Mouse (Mus musculus) kidney, postnatal 10 days (tissue): Measurements from ENCODE around the gene Smad1.
"Not testable (repeated sequence)": the region's sequence is repeated elsewhere in the genome, so short reads cannot be mapped to it uniquely, and the experiment has no call there.

Source experiments
- DNase-seq: peaks from one replicate; pipeline ENCODE4 v3.0.0; 2021; ENCODE audit warnings: mixed read lengths

Gene Smad1

DNA sequence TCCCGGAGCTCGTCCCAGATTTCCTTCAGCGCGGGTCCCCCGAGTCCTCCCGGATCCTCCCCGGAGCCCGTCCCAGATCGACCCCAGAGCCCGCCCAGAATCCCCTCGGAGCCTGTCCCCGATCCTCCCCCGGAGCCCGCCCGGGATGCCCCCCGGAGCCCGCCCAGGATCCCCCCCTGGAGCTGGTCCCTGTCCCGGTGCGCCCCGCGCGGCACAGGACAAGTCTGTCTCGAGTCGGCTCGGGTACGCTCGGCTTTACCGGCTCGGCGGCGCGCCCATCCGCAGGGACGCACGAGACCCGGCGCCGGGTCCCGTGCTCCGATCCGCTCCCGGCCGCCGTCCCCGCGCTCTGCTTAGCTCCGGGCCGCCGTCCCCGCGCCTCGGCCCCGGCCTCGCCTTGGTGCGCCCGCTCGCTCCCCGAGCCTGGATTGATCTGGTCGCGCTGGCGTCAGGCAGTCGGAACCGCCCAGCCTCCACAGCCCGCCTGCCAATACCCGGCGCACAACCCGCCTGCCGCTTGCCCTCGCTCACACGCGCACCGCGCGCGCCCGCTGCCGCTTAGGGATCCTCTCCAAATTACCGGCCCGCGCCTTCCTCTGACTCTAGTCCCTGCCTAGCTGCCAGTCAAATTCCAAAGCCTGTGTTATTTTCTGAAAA, at the start of gene Smad1:
Smad1 (minus strand) TSS at position 525 of the 657 bp plus-strand sequence.
- DNase-seq = peak; percentile 97

DNA sequence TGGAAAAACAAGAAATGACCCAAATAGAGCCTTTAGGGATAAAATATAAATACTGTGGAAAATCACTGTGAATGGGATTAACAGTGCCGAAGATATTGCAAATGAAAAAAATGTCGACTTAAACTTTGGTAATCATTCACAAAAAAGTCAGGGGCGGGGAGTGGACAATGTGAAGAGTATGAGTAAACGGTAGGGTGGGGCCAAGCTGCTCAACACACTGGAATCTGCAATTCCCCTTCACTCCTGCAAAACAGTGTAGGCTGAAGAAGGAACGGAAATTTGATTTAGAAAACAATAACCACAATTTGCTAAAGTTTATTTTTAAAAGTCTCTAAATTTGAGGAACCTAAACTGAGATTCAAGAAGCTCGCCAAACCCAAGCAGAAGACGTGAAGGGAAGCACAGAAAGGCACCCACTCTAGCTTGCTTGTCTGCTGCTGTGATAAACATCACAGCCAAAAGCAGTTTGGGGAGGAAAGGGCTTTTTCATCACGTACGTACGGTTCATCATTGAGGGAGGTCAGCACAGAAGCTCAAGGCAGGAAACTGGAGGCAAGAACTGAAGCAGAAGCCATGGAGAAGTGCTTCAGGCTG, 48.0 kb upstream of the Smad1 start:
- DNase-seq = no peak

DNA sequence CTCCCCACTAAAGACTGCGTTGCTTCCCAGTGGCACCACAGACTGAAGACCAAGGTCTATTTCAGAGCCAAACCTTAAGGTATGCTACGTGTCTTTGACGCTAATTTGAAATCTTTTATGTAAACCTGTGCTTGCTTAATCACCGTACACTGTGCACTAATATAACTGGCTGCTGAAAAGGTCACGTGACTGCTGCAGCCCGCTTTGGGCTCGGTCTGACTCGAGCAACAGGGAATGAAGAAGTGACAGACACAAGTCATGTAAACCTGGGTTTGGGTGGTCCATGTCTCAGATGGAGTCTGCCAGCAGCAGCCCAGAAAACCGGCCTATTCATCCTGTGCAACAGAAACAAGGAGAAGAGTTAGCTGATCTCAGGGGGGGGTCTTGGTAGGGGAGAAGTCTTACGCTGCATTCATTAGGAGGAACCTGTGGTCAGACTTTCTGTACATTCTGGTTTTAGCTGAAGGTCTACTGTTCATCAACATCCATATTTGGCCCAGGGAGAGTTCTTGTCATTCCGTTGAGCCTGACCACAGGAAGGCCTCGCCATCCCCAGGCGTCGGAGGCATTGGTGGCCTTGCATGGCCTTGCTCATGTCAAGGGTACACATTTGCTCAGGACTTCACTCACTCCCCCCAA, 44.3 kb upstream of the Smad1 start:
- DNase-seq = no peak

DNA sequence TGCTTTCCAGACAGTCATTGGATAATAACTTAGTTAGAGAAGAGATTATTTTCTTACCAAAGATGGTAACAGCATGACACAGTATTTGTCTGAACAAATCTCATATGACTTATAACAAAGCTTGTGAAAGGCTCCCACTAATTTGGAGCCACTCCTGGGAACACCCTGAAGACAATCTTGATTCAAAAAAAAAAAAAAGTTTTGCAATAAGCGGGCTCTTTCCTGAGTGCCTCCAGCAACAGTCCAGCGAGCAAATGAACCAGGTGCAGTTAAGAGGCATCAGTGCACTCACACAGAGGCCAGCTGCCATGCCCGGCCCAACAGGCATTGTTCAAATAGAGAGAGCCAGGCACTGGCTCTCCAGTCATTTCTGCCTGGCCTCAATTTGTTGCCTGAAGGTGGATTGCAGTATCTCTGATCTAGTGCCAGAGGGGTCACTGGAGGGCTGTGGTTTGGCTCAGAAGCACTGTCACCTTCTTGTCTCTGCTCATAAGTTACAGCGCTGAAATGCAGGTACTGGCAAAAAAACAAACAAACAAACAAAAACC, 34.7 kb upstream of the Smad1 start:
- DNase-seq = no peak

DNA sequence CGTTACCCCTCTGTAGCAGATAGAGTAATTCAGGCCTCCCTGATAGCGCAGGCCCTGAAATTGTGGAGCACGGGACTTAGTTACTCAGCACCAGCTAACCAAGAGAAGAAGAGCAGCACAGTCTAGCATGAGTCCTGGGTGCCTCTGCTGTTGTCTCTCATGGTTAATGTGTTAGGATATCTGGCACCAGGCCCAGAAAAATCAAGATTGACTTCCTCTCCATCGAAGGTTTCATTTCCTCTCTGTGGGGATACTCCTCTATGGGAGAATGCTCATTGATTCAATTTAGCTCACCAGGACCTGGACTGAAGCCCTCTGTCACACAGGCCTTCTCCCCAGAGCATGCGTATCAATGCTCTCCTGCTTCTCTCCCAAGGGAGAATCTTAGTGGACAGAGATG, 15.6 kb upstream of the Smad1 start:
- peak; percentile 51 for DNase-seq

DNA sequence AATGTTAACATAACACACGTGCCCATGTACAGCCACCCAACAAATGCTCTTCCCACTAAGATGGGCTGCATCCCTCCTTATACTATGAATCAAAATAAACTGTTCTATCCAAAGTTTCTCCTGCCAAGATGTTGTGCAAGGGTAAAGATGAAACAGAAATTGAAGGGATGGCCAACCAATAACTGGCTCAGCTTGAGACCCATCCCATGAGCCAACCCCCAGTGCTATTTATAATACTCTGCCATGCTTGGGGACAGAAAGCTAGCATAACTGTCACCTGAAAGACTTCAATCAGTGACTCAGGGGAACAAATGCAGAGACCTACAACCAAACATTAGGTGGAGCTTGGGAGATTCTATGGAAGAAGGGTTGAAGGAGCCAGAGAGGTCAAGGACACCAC, 11.2 kb upstream of the Smad1 start:
- DNase-seq = no peak

DNA sequence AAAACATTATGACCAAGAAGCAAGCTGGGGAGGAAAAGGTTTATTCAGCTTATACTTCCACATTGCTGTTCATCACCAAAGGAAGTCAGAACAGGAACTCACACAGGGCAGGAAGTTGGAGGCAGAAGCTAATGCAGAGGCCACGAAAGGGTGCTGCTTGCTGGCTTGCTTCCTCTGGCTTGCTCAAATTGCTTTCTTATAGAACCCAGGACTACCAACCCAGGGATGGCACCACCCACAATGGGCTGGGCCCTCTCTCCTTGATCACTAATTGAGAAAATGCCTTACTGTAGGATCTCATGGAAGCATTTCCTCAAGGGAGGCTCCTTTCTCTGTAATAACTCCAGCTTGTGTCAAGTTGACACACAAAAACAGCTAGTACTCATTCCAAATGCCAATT, 8.0 kb upstream of the Smad1 start:
- DNase-seq = not testable (repeated sequence)

DNA sequence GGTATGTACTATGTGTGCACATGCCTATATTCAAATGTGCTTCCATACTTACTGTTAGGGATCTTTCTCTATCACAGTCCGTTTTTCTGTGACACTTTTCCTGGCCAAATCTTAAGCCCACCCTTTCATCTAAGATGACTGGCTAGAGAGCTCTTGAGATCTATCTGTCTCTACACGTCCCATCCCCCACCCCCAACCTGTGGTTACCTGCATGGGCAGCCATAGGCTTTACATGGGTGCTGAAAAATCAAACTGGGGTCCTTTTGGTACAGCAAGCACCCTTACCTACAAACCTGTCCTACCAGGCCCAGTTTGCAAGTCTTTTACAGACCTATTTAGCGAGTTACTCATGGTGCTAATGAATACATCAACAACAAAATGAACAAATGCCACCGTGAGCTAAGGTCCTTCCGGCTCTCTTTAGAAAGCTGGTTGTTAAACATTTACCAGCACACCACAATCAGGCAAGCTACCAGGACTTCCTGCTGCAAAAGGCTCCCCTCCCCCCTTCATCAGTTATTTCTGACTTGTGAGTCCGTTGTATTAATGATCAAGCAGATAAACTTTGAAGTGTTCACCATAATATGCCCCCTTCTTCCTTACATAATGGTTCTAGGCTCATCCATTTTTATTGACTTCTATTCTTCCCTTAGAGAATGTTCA, 5.7 kb upstream of the Smad1 start:
- peak; percentile 35 for DNase-seq

DNA sequence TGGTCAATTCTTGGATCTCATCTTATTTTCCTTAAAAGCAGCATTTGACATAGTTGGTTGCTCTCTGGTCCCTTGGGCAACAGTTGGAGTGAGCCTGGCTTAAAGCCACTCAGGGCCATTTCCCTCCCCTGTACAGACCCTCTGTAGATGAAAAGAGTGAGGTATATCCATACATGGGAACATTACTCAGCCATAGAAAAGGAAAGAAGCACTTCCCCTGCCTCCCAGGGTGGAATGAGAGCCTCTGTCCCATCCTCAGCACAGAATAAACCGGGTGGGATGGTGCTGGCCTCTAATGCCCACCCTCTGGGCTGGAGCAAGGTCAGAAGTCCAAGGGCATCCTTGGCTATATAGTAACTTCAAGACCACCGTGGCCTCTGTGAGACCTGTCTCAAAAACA, 1.4 kb upstream of the Smad1 start:
- no peak for DNase-seq

DNA sequence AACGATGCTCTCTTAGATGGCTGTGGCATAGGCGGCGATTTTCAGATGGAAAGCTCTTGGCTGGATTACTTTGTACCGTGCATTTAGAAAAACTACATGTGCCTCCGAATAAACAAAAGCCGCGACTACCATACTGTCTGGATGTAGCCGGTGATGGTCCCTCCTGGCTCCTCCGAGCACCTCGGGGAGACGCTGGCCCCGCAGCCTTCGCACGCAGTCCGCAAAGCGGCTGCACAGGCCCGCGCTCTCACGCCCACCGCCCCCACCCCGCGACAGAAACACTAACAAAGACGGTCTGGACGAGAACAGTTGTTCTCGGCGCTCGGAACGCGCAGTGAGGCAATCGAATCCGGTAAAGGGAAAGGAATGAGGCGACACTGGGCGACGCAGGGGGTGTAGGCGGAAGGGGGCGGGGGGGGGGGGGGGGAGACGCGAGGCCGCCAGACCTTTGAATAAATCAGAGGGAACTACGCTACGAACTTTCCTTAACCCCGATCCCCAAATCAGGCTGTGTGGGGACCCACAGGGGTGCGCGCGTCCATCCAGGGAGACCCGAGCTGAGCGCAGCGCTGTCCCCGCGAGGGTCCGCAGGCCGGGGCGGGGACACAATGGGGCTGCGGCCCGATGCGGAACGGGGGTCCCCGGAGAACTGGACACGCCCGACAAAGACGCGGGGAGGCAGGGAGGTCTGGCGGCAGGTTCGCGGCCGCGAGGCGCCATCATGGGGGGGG, 902 bp downstream of the Smad1 start:
- DNase-seq = peak; percentile 74

DNA sequence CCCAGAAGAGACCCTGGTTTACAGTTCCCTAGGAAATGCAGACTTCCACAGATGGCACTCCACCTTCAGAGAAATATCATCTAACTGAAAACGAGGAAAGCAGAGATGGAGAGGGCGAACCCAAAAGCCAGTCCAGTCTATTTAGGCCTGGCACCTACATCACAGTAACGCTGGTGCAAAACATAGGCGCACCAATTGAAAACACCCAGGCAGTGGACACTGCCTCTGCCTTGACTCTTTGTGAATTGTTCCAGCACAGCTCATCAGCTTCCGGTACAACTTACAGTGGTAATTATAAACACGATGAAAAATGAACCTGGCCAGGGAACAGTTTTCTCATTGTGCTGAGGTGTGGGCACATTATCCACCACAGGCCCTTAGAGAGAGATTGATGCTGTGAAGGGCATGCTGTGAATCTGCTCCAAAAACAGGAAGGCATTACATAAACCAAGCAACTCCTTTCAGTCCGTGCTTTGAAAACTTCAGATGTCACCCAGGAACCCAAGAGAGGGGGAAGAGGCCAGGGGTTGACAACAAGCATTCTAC, 1.5 kb downstream of the Smad1 start:
- no peak for DNase-seq

DNA sequence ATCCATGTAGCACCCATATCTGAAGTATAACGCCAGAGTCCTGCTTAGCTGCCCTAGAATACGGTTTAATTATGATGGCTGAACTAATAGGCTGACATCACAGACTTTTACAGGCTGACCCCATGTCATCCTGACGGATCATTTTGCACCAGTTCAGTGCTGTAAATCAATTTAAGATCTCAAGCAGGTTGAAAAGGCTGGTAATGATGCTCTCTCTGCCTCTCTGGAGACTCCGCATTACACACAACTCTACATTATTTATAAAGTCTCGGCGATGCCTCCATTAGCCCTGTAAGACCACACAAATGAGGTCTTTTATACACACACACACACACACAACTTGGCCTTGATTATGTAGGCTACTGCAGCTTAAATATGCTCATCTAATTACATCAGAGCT, 2.4 kb downstream of the Smad1 start:
- DNase-seq = no peak

DNA sequence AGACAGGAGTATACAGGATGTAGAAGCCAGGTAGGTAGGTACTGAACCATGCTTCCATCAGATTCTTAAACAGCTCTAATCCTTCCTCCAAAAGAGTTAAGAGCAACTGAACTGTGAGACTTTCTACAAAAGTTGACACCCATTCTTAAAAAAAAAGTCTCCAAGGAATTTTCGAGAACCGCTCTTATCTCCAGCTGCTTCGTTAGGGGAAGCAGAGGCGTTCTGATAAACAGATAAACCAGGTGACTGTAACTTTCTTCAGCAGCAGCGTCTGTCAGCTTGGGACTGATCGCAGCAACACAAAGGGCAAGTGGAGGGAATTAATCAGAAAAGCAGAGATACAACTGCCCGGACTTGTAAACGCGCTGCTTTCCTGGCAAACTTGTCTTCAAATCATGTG, 5.3 kb downstream of the Smad1 start:
- DNase-seq = no peak

DNA sequence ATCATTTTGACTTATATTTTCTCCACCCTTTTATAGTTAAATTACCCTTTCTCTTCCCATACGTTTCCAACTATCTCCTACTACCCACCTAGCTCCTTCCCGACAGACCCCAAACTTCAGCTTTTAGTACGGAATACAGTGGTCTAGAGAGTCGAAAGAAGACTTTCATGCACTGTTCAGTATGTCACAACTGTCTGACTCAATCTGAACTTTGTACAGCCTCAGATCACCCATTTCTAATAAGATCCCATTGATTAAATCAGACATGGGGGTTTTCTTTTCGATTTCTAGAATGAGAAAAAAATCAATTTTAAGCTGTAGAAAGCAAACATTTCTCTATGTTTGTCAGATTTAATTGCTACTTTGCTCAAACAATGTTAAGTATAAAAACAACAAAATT, 6.1 kb downstream of the Smad1 start:
- no peak for DNase-seq

DNA sequence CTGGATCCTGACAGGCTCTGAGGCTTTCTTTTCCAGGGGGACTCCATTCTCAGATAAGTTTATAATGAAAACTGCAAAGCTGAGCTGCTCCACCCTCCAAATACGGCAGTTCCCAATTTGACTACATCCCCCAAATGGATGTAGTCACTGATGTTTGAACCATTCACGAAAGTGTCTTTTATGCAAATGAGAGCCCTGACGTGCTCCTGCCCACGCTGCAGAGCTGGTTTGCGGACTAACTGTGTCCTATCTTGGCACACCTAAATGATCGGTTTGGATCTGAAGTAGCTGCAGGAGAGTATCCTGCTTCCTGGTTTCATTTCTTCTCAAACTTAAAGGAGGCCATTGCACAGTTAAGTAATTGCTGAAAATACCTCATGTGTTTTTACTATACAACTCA, 6.7 kb downstream of the Smad1 start:
- no peak for DNase-seq

DNA sequence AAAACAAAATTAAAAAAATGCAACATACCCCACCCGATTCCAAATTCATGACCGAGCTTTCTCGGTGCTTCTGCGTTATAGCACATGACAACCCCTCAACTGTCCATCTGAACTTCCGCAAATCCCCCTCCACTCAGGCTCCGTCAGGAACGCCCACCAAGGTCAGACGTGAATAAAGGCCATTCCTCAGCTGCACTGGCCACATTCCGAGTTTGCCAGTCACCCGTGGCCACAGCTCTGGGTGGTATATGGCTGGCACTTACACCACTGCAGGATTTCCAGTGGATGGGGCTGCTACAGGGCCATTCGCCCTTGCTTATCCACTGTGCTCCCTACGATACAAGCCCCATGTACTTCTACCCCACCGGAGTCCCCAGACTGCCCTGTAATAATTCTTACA, 7.9 kb downstream of the Smad1 start:
- no peak for DNase-seq

DNA sequence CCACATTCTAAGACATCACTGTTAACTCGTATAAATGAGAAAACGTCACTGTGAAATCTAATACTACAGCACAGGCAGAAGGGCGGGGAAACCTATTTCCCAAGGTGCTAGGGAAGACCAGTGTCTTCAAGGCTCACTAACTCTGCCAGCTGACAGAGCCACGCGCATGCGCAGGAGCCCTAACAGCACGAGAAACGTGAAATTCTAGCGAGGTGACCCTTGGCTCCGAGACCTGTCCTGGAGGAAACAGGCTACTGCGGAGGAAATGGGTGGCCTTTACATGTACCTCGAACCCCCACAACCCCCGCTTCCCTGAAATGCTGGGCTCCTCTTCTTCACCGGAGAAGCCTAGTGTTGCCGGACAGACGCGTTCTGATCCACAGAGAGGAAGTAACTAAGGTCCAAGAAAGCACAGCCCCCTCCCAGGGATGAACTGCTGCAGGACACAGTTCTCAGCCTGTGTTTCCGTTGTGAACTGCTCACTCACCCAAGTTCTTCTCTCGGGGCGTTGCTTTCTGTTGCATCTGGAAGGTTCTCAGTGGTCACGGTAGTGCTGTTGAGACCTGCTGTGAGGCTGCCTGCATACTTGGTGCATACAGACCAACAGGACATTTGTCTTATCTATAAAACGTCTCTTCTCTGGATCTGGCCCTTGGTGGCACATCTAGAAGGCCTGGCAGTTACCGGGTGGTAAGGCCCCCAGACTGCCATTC, 10.1 kb downstream of the Smad1 start:
- DNase-seq = peak; percentile 86

DNA sequence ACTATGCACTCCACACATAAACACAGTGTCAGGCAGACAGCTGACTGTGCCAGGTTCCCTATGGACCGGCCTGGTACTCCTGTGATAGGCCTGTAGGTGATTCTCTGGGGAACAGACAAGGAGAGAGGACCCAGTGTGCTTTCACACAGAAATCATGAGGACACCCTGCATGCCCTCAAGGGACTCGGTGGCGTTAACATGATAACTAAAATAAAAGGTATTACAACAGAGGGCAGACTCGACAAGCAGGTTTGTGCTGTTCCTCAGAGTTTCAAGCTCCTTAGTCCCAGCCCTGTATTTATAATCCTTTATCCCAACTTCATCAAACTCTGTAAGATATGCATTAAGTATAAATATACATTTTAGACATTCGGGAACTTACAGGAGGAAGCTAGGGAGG, 12.5 kb downstream of the Smad1 start:
- no peak for DNase-seq

DNA sequence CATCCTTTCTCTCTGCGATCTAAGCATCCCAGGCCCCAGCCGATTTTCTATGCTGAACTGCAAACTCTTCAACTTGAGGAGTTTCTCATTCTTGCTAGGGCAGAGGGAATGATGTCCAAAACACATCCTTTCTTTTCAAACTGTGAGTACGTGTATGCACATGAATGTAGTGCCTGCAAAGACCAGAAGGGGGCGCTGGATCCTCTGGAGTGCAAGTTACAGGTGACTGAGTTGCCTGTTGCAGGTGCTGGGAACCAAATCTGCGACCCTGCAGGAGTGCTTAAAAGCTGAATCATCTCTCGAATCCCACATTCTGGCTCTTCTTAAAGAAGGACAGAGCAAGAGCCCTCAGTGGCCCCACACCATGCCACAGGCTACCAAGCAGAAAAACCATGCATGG, 13.0 kb downstream of the Smad1 start:
- no peak for DNase-seq

DNA sequence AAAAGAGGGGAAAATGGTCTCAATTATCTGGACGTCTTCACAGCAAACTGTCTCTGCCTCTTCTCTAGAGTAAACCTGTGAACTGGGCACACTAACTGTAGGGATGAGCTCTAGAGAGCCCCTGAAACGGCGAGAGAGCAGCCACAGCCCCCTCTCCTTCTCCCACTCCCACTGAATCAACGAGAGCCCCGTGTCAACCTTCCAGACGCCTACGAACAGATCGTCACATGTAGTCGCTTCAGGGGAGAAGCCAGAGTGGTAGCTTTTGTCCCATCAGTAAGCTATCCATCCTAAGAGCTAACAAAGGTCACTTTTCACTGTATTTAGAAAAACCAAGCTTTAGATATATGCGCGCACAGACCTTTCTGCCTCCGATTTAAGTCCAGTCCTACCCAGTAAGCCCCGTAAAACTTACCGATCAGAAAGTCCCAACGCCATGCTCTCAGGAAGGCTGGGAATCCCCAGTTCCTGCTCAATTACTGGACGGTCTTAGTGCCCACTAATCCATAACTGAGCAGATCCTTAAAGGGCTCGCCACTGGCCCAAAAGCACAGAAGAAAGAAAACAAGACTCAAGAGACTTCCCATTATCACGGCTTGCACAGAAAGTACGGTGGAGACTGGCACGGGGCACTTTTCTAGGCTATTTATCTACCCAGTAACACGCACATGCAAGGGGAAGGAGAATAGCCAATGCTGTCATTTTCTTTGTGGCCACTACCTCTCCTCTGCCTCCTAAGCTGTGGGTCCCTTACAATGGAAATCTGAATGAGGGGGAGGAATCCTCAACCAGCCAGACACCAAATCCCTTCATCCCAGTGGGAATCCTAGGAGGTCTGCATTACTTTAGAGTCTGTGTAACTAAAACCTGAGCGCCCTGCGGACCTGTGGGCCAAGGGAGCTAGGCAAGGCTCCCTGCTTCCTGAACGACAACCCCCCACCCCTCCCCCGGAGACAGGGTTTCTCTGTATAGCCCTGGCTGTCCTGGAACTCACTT, 14.7 kb downstream of the Smad1 start:
- no peak for DNase-seq

DNA sequence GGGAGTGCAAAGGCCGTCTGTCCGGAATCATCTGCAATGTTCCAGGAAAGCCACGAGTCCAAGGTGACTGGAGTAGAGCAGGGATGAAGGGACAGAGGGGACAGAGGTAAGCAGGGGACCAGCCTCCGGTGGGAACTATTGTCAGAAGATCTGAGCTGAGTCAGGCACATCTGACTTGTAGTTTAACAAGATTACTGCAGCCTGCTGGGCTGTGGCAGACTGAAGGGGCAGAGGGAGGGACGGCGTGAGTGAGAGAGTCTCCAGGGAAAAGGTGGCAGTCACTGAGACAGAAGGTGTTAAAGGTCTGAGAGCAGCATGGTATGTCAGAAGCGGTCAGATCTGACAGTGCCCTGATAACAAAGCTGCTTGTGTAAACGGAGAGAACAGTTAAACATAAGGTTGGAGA, 16.5 kb downstream of the Smad1 start:
- DNase-seq = no peak
